Mouse (Mus musculus) bone marrow macrophage, adult 2 months (primary cell): ENCODE results near the gene Lmbrd1.

Experiments
- CTCF ChIP-seq: IDR thresholded peaks from 2 replicates; pipeline ENCODE4 v1.5.1; 2012; ENCODE audit warnings: low read depth, mild to moderate bottlenecking, low read length, moderate library complexity
- POLR2A ChIP-seq: IDR thresholded peaks from 2 replicates; pipeline ENCODE4 v1.6.1; 2012; ENCODE audit warnings: mild to moderate bottlenecking, low read depth, low read length, borderline replicate concordance

DNA sequence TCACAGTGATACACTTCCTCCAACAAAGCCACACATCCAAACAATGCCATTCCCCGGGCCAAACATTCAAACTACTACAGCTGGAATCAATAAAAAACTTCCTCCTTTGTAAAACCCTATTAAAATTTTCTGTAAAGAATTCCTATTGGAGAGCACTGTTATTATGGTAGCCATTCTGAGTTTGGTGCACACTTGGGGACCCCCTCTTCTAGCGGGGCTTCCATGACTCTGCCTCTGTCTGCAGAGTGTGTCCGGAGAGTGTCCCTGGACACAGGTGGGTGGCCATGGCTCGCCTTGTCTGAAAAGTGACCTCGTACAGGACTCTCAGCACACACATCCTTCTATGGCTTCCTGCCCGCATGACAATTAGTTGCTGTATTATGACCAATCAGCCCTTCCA is 114.7 kb downstream of the Lmbrd1 start:
- TF ChIP-seq CTCF: no peak
- no peak for TF ChIP-seq POLR2A
